Mouse (Mus musculus): ENCODE data around the gene Tcf7l2.

Gene Tcf7l2

DNA sequence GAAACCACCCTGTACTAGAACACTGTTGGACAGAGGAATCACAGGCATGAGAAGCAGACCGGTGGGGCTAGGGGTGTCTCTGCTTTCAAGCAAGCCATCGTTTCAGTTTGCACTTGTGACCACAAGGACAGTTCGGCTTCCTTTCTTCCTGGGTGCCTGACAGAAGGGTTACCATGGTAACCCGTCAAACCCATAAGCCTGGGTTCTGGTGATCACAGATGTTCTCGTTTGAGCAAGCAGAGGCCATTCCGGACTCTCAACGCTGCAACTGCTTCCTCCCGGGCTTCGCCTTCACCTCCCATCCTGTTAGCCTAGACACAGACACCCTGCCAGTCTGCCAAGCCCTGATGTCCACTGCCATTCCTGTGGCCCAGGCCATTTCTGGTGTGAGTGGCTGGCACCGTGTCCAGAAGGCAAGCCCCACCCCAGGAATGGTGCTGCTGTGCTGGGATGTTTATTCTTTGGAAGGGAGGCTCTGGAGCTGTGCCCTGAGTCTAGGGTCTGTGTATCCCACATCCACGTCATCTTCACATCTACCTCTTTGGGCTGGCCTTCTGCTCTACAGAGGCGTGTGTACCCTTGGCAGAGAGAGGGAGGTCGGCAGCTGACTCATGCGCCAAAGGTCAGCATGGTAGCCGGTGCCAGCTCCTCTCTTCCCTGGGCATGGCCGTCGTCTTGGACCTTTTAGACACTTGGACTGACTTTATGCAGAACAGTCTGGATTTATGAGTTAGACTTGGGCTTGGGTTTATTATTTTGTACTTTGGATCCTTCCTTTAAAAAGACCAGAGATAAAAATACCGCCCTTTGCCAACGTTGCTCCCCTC, 110.1 kb downstream of the Tcf7l2 start:
- in situ Hi-C loops (cut with MboI; ENCODE audit: unreplicated experiment in 2 of 2), result loop anchor here in 1 of 2 experiments (25.0 kb wide), 1 partner anchor 614 kb away; the partner anchor contains the start of gene Gucy2g

DNA sequence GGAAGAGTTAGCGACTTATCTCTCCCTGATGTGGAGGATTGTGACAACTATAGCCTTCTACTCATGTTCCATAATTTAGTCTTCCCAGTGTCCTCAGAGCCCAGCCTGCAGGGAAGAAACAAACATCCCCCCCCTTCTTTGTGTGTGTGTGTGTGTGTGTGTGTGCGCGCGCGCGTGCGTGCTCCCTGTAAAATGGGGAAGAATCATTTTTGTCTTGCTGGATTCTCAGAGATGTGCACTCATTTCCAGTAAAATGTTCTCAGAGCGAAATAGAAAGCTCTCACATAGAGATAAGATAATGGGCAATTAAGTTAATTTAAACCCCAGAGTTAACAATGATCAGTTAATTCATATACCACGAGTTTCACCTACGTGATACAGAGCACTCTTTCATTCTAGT, 112.8 kb downstream of the Tcf7l2 start:
- in situ Hi-C loops (cut with MboI; ENCODE audit: unreplicated experiment in 2 of 2), result loop anchor here in 1 of 2 experiments (25.0 kb wide), 1 partner anchor 617 kb away; the partner anchor contains the start of gene Gucy2g

DNA sequence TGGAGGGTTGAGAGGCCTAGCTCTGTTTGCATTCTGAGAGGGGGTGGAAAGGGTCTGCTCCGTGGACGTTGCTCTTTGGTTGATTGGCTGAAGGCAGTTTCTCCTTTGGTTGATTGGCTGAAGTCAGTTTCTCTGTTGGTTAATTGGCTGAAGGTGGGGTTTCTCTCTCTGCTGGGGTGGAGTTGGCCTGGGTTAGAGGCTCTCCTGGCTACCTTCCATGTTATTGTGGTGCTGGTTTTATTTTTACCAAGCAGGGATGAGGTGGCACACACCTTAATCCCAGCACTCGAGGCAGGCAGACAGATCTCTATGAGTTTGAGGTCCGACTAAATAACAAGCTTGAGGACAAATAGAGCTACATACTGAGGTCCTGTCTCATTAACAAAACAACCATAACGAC, 114.0 kb downstream of the Tcf7l2 start:
- in situ Hi-C loops (cut with MboI; ENCODE audit: unreplicated experiment in 2 of 2), result loop anchor here in 1 of 2 experiments (25.0 kb wide), 1 partner anchor 618 kb away; the partner anchor contains the start of gene Gucy2g

DNA sequence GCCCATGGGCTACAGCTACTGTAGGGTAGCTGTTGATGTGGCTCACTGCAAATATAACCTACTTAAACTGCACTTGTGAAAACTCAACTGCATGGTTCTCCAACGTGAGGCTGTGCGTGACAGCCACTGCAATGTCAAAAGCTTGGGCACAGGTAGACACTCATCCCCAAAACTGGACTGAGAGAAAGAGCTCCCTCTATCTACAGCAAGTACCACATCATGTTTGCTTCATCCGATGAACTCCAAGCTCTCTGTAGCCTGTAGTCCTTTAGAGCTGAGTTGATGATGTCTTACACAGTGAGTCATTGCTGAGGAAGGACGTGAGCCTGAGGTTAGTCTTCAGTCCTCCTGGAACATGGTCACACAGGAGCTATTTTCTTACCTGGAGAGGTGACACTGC, 115.7 kb downstream of the Tcf7l2 start:
- in situ Hi-C loops (cut with MboI; ENCODE audit: unreplicated experiment in 2 of 2), result loop anchor here in 1 of 2 experiments (25.0 kb wide), 1 partner anchor 620 kb away; the partner anchor contains the start of gene Gucy2g

- in situ Hi-C loops (cut with MboI; ENCODE audit: unreplicated experiment in 2 of 2), result loop anchor here in 1 of 2 experiments (10.0 to 25.0 kb wide), 3 partner anchors 115 to 623 kb away; partner anchors contain the start of genes Gucy2g and Tcf7l2
These were observed 118.6 kb downstream of the Tcf7l2 start for GRCm38 (mm10) chr19:55860009-55860743.

DNA sequence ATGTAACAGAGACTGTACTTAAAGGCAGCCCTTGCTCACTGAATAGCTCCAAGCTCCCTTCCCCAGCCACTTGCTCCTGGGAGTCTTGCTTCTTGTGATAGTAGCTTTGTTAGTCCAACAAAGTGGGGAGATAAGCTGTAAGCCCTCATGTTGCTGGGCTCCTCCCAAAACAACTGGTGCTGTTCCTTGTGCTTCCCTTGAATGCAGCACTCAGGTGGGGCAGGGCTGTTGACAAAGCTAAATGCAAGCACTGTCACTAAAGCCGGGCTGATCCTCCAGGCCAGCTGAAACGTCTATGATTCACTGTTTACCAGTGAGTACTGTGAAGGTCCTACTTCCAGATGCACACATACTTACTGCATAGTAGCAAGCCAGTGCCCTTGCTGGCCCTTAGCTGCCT, 120.1 kb downstream of the Tcf7l2 start:
- in situ Hi-C loops (cut with MboI; ENCODE audit: unreplicated experiment in 2 of 2), result loop anchor here in 1 of 2 experiments (10.0 to 25.0 kb wide), 3 partner anchors 117 to 624 kb away; partner anchors contain the start of genes Gucy2g and Tcf7l2

- in situ Hi-C loops (cut with MboI; ENCODE audit: unreplicated experiment in 2 of 2), result loop anchor here in 1 of 2 experiments (10.0 to 25.0 kb wide), 3 partner anchors 118 to 625 kb away; partner anchors contain the start of genes Gucy2g and Tcf7l2
These were observed 120.9 kb downstream of the Tcf7l2 start for GRCm38 (mm10) chr19:55862559-55862958.

GRCm38 (mm10) chr19:55865049-55865448, 123.4 kb downstream of the Tcf7l2 start:
- in situ Hi-C loops (cut with MboI; ENCODE audit: unreplicated experiment in 2 of 2), result loop anchor here (5.0 to 25.0 kb wide), 5 partner anchors 120 to 628 kb away; partner anchors contain the start of genes Gucy2g (in 1 of the 2) and Tcf7l2 (in 1 of the 2)

GRCm38 (mm10) chr19:55865774-55866578, 124.4 kb downstream of the Tcf7l2 start:
- in situ Hi-C loops (cut with MboI; ENCODE audit: unreplicated experiment in 2 of 2), result loop anchor here (5.0 to 25.0 kb wide), 5 partner anchors 121 to 629 kb away; partner anchors contain the start of genes Gucy2g (in 1 of the 2) and Tcf7l2 (in 1 of the 2)

- in situ Hi-C loops (cut with MboI; ENCODE audit: unreplicated experiment in 2 of 2), result loop anchor here (5.0 to 25.0 kb wide), 5 partner anchors 122 to 630 kb away; partner anchors contain the start of genes Gucy2g (in 1 of the 2) and Tcf7l2 (in 1 of the 2)
These were observed 125.6 kb downstream of the Tcf7l2 start for GRCm38 (mm10) chr19:55867255-55867654.

DNA sequence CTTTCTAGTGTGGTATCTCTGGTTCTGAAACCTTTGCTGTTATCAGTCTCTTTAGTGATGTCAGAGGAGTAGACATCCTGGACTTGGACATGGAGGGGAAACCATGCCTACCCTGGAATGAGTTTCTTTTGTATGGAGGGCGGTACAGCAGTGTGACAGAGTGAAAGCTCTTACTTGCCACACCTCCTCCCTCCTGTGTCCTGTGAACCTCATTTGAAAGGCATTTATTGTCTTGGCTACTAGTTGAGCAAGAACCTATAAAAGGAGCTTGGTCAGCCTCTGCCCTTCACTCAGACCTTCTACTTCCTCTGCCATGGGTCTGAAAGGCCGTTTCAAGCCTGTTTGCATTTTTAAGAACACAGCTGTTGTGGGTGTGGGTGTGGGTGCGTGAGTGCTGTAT, 126.3 kb downstream of the Tcf7l2 start:
- in situ Hi-C loops (cut with MboI; ENCODE audit: unreplicated experiment in 2 of 2), result loop anchor here (5.0 to 25.0 kb wide), 5 partner anchors 123 to 631 kb away; partner anchors contain the start of genes Gucy2g (in 1 of the 2) and Tcf7l2 (in 1 of the 2)

- in situ Hi-C loops (cut with MboI; ENCODE audit: unreplicated experiment in 2 of 2), result loop anchor here (5.0 to 25.0 kb wide), 5 partner anchors 124 to 631 kb away; partner anchors contain the start of genes Gucy2g (in 1 of the 2) and Tcf7l2 (in 1 of the 2)
These were observed 127.0 kb downstream of the Tcf7l2 start for GRCm38 (mm10) chr19:55868597-55868996.

GRCm38 (mm10) chr19:55870825-55871224, 129.2 kb downstream of the Tcf7l2 start:
- in situ Hi-C loops (cut with MboI; ENCODE audit: unreplicated experiment in 2 of 2), result loop anchor here in 1 of 2 experiments (10.0 to 25.0 kb wide), 2 partner anchors 526 to 634 kb away; partner anchors contain the start of gene Gucy2g

GRCm38 (mm10) chr19:55871496-55871895, 129.9 kb downstream of the Tcf7l2 start:
- in situ Hi-C loops (cut with MboI; ENCODE audit: unreplicated experiment in 2 of 2), result loop anchor here in 1 of 2 experiments (10.0 to 25.0 kb wide), 2 partner anchors 527 to 634 kb away; partner anchors contain the start of gene Gucy2g

DNA sequence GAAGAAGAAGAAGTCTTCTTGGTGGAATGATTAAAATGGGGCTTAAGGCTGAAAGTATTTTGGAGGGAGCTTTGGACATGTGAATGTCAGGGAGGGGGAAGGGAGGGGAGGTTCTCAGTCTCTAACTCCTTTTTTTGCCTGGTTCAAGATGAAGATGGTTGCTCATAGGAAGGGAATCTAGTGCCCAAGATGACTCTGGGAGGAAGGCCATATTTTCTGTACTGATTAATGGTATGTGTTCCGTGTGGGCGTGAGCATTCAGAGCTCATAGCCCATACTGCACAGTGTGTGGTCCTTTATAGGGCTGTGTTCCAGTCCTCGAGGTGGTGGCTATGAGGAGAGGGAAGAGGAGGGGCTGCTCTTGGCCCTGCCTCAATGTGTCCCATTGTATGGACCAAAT, 131.6 kb downstream of the Tcf7l2 start:
- in situ Hi-C loops (cut with MboI; ENCODE audit: unreplicated experiment in 2 of 2), result loop anchor here in 1 of 2 experiments (10.0 to 25.0 kb wide), 2 partner anchors 528 to 636 kb away; partner anchors contain the start of gene Gucy2g

- in situ Hi-C loops (cut with MboI; ENCODE audit: unreplicated experiment in 2 of 2), result loop anchor here (5.0 to 10.0 kb wide), 3 partner anchors 464 to 539 kb away; no protein-coding TSS in a partner anchor
These were observed 134.9 kb downstream of the Tcf7l2 start for GRCm38 (mm10) chr19:55876501-55876900.

DNA sequence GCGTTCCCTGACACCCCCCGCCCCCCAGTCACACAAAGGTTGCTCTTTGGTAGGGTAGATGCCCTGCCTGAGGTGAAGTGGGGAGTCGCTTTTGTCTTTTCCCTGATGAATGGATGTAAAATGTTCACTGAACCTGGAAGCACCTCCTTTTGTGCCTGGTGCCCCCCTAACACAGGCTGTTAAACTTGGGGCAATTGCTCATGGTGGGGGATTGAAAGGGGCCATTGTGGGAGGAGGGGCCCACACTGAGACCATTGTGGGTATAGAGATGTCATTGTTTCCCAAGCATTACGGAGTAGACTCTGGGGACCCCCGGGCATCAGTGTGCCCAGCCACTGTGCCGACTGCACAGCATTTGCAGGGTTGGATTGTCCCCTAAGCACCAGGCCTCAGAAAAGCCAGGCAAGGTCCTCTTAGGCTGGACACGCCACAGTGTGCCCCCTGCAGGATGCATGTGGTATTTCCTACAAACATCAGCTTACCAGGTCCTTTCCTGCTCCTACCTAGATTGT, 135.8 kb downstream of the Tcf7l2 start:
- in situ Hi-C loops (cut with MboI; ENCODE audit: unreplicated experiment in 2 of 2), result loop anchor here (5.0 to 10.0 kb wide), 3 partner anchors 465 to 540 kb away; no protein-coding TSS in a partner anchor

DNA sequence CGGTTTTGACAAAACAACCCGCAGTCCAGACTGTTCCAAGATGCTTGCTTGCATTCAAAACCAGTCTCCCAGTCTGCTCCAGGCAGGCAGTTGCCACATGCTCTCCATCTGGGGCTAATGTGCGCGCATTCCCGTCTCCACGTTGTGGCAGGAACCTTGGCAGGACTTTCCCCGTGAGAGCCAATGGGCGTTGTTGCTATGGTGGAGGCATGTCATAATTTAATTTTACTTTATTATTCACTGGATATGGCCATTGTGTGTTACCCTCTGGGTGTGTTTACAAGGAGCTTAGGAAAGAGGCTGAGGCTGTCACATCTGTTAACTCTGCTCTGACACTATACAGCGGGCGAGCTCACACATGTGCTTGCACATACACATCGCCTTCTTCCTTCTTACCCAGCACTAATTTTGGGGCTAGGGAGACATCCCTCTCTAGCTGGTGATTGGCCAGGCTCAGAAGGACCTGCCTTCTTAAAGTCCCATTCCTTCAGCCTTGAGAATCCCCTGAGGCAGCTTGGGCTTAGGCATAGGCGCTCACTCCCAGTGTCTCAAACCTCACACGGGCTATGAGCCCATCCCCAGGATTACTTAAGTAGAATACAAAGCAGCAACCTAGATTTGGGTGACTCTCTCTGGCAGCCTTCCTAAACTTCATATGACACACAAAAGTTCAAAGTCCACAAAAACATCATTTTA, 139.2 kb downstream of the Tcf7l2 start:
- in situ Hi-C loops (cut with MboI; ENCODE audit: unreplicated experiment in 2 of 2), result no loop called here
